In the genomic region with DNA sequence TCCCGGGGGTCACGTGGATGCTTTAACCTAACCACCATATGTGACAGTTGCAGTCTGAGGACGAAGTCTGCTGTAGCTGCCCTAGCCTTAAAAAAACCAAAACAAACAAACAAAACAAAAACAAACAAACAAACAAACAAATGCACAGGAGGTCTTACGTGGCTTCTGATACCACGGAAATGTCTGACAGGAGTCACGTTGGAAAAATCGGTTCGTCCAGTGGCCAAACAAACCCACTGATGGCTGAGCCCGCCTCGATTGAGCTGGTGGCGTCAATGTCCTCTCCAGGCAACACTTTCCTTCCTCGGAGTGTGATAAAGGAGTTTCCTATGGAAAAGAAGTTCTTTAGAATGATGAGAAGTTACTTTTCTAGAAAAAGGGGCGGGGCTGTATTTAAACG, we compare ENCODE assay signal across 16 mouse cellular contexts.
"Had no signal": no experiment of that assay in that cellular context is flagged by ENCODE, and none has a peak within 500 bp of the region (broad histone marks: within the 10 kb centered on the region; RNA-seq: fewer than 3 reads in every experiment).

No protein-coding gene starts in this region.

- H3K9ac ChIP-seq: neural tube, embryonic 13.5 days; neural tube, embryonic 15.5 days; stomach, embryonic 15.5 days had no signal

- H3K4me2 ChIP-seq: neural tube, embryonic 13.5 days; neural tube, embryonic 15.5 days; stomach, embryonic 15.5 days had no signal

- H3K4me3 ChIP-seq: neural tube, embryonic 13.5 days; neural tube, embryonic 15.5 days; stomach, embryonic 15.5 days had no signal

- H3K27me3 ChIP-seq: neural tube, embryonic 13.5 days; neural tube, embryonic 15.5 days; stomach, embryonic 15.5 days had no signal

- H3K9me3 ChIP-seq: neural tube, embryonic 13.5 days; neural tube, embryonic 15.5 days; stomach, embryonic 15.5 days had no signal

- DNase-seq: retina, postnatal 1 day; right cerebral cortex, adult 18-20 months; right cerebral cortex, postnatal 14 days; right cerebral cortex, postnatal 25 days; right cerebral cortex, postnatal 4 days; spleen, adult 18-20 months; thymus, adult 18-20 months; thymus, adult 2 months; thymus, postnatal 14 days; thymus, postnatal 25 days; thymus, postnatal 36 days; thymus, postnatal 4 days had no signal

- H3K27ac ChIP-seq: neural tube, embryonic 13.5 days; neural tube, embryonic 15.5 days; stomach, embryonic 15.5 days; stomach, postnatal 0 days had no signal

- H3K36me3 ChIP-seq: neural tube, embryonic 13.5 days; neural tube, embryonic 15.5 days; stomach, embryonic 15.5 days had no signal

- H3K4me1 ChIP-seq: neural tube, embryonic 13.5 days; neural tube, embryonic 15.5 days; stomach, embryonic 15.5 days had no signal
